Mouse (Mus musculus) A20 (cell line): ENCODE data around the gene Matn4.

Source experiments
- DNase-seq: peaks from one replicate; pipeline ENCODE4 v3.0.0-alpha.2; 2011; ENCODE audit warnings: low read depth, low spot score

Gene Matn4

GRCm38 (mm10) chr2:164436215-164436913, 31.4 kb upstream of the Matn4 start:
- DNase-seq: no peak

DNA sequence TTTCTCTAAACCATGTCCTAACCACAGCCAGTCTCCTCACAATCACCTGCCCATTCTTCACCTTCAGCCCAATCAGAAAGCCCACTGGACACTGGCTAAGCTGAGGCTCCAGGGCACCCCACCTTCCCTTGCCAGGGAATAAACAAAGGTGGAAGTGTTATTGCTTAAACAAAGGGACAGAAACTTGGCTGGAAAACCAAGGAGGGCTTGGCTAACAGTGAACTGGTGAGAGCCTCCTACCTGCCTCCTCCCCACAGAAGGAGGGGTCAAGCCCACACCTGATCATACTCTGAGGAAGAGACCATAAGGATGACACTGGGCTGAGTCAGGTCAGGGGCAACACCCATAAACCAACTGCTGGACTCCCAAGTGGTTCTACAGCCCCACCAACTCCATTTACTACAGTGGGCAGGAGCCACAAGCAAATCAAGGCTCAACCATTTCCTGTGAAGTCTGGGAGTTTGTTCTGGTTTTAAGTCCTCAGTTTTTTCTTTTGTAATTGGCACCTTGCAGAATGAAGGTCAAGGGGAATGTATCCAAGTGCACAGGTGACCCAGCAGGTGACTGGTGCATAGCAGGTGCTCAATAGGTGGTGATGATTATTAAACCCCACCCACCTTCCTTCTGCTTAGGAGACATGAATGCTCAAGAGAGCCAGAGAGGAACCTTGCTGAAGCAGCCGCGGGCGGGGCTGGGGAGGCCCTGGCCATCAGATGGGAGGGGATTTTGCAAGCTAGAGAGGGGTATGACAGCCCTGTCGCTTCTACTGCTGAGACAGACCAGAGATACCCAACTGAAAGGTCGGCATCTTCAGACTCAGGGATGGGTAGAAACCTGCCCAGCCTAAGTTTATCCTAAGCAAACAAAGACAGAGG, 30.5 kb upstream of the Matn4 start:
- DNase-seq: no peak

GRCm38 (mm10) chr2:164434681-164435080, 29.7 kb upstream of the Matn4 start:
- DNase-seq: no peak

GRCm38 (mm10) chr2:164433278-164433895, 28.4 kb upstream of the Matn4 start:
- DNase-seq: no peak

- no peak for DNase-seq
These were observed 27.7 kb upstream of the Matn4 start for GRCm38 (mm10) chr2:164432541-164433191.

DNA sequence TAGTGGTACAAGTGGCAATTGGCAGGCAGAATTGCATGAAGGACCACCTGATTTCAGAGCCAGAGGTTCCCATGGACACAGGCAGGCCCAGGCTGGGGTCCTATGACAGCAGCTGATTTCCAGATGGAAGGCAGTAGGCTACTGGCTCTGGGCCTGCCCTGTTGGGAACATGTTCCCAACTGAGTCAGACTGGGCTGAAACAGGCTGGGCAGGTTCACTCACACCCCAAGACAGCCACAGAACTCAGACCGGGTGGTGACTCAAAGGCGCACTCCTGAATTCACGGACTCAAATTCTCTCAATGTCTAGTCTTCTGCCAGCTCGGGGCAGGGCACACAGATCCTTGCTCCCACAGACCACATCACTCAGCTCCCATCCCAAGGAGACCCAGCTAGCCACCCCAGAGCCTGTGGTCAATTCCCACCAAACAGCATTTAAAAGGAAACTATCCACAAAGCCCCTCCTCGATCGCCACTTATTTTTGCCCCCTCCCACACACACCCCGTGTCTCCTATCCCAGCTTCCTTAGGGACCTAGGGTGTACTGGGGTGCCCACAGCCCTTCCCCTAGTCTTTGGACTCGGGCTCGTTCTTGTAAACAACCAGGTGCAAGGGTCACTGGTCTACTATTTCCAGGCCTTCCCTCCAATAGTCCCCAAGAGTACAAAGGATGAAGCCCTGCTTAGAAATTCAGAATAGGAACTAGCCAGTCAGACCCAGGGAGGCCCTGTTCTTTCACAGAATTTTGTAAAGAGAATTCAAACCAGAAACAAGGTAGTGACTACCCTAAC, 26.9 kb upstream of the Matn4 start:
- no peak for DNase-seq

DNA sequence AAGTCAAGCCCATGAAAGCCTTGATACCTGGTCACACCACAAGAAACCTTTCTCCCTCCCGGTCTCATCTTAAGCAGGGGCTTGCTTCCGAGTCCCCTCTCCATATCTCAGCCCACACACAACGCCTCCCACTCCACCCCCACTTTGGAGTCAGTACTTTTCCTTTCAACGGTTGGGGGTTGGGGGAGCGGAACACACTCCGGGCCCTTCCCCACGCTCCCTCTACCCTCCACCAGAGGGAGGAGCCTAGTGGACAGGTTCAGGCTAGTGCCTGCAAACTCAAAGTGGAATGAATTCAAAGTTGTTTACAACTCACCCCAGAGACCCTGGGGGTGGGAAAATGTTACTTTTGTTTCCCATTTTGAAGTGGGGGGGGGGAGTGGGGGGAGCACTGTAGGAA, 25.7 kb upstream of the Matn4 start:
- DNase-seq: no peak

DNA sequence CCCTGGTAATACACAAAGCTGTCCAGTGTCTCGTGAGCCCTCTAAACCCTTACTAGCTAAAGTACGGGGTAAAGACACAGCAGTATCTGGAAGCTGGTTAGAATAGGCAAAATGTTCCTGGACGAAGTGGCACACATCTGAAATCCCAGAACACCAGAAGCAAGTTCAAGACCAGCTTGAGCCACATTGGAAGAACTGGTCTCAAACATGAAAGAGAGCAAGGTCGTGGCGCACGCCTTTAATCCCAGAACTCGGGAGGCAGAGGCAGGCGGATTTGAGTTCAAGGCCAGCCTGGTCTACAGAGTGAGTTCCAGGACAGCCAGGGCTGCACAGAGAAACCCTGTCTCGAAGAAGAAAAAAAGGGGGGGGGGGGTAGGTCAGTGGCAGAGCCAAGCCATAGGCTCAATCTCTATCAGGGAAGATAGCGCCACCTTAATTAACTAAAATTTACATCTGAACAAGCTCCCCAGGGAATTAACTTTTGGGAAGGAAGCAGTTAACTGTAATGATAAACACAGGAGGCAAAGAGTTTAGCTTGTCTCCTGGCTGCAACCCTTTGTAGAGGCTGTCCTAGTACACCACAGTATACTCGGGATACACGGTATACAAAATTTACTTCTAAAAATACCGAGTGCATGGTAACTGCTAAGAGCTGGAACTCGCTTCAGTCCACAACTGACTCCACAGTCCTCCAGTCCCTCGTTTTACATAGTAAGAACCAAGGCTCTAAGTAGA, 25.1 kb upstream of the Matn4 start:
- no peak for DNase-seq

DNA sequence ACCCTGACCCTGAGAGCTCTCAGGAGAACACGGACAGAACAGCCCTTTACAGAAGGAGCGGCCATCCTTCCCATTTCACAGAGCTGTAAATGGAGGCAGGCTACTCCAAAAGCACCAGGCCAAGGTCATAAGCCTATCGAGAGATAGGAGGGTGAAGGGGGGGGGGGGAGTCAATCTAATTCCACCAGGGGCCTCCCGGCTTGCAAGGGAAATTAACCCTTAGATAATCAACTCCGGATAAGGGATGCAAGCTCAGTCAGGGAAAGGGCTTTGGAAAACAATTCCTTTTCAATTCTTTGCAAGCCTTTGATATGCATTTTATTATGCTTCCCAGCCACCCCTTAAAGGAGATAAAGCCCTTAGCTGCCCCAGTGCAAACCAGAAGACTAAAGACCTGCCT, 23.5 kb upstream of the Matn4 start:
- DNase-seq: no peak

DNA sequence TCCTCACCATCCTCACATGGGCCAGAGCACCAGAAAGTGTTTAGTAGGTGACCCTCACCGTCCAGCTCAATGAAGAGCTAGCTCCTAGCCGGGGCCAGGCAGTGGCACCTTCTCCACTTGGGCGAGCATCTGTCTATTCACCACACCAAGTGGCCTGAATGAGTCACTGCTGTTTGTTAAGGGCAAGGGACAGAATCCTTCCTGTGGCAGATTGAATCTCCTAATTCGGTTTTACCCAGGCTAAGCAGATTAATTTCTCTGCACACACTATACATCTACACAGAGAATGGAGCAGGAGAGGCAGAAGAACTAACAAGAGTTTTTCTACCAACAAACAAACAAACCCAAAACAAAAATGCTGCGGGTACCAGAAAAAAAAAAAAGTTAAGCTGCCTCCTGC, 22.0 kb upstream of the Matn4 start:
- DNase-seq: no peak

DNA sequence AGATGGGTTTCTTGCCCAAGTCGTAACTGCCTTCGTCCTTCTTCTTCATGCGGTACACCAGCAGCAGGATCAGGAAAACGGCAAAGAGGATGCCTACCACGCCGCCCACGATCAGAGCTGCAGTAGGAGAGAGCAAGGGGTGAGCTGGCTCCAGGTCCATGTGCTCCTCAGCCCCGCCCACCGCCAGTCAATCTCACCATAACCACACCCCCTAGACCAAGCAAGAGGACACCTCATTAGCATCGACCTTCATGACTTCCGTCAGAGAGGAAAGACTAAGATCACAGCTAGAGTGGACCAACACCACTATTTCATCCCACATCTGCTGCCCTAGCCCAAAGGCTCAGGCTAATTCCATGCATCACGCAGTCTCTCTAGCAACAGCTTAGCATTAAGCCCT, 21.2 kb upstream of the Matn4 start:
- DNase-seq: no peak

- no peak for DNase-seq
These were observed 20.4 kb upstream of the Matn4 start for GRCm38 (mm10) chr2:164425401-164425800.

- DNase-seq: no peak
These were observed 19.4 kb upstream of the Matn4 start for GRCm38 (mm10) chr2:164424406-164424805.

- DNase-seq: no peak
These were observed 18.5 kb upstream of the Matn4 start for GRCm38 (mm10) chr2:164423464-164423863.

- peak; percentile 63 for DNase-seq
These were observed 17.9 kb upstream of the Matn4 start for GRCm38 (mm10) chr2:164422675-164423393.

DNA sequence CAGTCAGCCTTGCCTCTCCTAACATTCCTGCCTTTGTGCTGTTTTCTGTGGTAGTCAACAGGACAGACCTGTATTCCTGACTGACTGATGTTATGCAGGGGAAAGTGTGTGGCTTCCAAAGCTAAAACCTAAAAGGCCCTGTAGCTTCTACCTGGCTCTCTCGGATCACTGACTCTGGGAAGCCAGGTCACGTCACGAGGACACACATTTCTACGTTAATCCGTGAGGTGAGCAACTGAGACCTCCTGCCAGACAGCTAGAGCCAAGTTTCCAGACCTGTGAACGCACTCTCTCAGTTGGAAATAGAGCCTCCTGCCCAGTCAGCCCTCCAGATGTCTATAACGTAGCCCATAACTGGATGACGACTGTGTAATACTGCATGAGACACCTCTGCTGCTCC, 17.0 kb upstream of the Matn4 start:
- DNase-seq: no peak

GRCm38 (mm10) chr2:164421306-164421705, 16.3 kb upstream of the Matn4 start:
- no peak for DNase-seq

GRCm38 (mm10) chr2:164419489-164419888, 14.5 kb upstream of the Matn4 start:
- no peak for DNase-seq

DNA sequence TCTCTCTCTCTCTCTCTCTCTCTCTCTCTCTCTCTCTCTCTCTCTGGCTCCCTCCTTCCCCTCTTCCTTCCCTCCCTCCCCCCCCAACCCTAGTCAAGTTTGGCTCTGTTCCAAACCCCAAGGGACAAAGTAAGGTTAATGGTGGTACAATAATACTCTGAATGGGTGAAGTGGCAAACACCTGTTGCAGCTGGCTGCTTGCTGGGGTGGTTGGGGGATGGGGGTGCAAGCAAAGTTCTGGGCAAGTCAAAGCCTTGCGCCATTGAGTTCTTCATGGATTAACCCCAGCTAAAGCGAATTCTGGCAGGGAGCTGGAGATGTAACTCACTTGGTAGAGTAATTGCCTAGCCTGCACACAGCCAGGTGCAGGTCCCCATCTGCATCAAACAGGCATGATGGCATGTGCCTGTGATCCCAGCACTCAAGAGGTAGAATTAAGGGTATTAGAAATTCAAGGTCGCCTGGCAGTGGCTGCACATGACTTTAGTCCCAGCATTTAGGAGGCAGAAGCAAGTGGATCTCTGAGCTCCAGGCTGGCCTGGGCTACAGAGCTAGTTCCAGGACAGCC, 13.4 kb upstream of the Matn4 start:
- DNase-seq: peak; percentile 71

DNA sequence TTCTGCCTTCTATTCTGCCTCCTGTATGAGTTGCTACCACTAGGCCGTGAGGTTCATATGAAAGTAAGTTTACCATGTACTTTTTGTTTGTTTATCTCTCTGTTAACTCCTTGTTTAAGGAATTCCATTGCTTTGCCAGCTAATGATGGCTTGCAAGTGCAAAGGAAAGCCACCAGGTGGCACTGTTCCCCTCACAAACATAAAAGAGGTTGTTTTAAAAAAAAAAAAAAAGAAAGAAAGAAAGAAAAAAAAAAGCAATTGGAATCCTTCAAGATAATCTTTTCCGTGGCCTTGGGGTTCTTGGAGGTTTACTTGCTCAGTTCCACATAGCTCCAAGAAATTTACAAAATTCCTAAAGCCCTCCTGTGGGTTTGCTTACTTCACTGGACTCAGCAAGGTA, 12.2 kb upstream of the Matn4 start:
- peak; percentile 68 for DNase-seq
